In the genomic region with DNA sequence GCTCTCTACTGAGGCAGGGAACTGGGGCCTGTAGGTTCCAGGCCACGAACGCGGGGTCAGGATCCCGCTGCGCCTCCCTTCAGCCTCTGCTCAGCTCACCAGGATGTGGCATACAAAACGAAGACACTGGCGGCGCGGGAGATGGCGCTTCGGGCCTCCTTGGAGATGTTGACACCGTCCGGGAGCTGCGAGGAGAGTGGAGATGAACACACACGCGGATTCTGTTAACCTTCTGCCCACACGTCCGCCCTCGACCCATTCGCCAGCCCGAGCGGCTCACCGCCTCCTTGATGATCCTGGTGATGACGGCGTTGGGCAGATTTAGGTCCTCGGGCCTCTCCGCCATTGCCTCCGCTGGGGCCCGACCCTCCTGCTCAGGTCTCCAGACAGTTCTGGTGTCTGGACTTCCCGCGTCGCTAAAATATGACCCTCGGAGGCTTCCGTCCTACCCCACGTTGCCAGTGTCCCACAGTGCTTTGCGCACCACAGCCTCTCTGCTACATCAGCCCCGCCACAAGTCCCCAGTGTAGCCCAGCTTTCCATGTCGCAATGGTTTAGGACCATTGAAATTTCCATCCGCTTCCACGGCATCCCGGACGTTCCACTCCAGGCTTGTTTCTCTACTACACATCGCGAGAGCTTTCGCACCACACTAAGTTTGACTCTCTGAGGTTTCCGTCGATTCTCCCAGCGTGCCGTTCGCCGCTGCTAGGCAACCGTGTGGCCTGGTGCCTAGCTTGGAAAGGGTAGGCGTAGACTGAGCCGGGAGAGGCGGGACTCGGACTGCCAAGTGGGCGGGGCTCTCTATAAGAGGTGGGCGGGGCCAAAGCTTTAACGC, we compare ENCODE assay signal across 8 mouse cellular contexts. TPM values are rescaled to one million over a fixed set of nuclear protein-coding genes. Genes with fewer than 3 reads are reported as not detected.
DNase-seq lines count a peak whose midpoint lies in the region; ATAC-seq lines count a peak whose summit lies in the region.

Pole3 (minus strand) TSS at position 418 of the 838 bp plus-strand sequence.
4933430I17Rik (plus strand) TSS at position 719 of the 838 bp plus-strand sequence.

- H3K4me3 ChIP-seq in forebrain, embryonic 11.5 days (ENCODE audit: low read depth, low read length): peak within 1 kb of the TSS; percentile 84
- peak within 1 kb of the TSS; percentile 88 for H3K4me3 ChIP-seq in heart, embryonic 16.5 days (ENCODE audit: low read length)
- peak within 1 kb of the TSS; percentile 76 for H3K4me3 ChIP-seq in liver, embryonic 15.5 days (replicated peaks)
- peak within 1 kb of the TSS; percentile 68 for H3K4me3 ChIP-seq in neural tube, embryonic 12.5 days

- H3K27me3 ChIP-seq in forebrain, embryonic 11.5 days (ENCODE audit: control insufficient read depth, insufficient read depth, low read length): no peaks in the 10 kb centered on the region
- H3K27me3 ChIP-seq in heart, embryonic 16.5 days (ENCODE audit: control insufficient read depth, insufficient read depth, low read length): no peaks in the 10 kb centered on the region
- H3K27me3 ChIP-seq in liver, embryonic 15.5 days: no peaks in the 10 kb centered on the region
- no peaks in the 10 kb centered on the region for H3K27me3 ChIP-seq in neural tube, embryonic 12.5 days (replicated peaks)

- H3K27ac ChIP-seq in forebrain, embryonic 11.5 days (ENCODE audit: low read depth, low read length): peak within 1 kb of the TSS; percentile 91
- H3K27ac ChIP-seq in heart, embryonic 16.5 days (ENCODE audit: low read length): peak within 1 kb of the TSS; percentile 93
- H3K27ac ChIP-seq in liver, embryonic 15.5 days (replicated peaks): peak within 1 kb of the TSS; percentile 88
- H3K27ac ChIP-seq in neural tube, embryonic 12.5 days: peak within 1 kb of the TSS; percentile 70

- under 1% methylated on average over 59 of the region's 59 CpGs for WGBS in forebrain, embryonic 11.5 days
- under 1% methylated on average over 59 of the region's 59 CpGs for WGBS in heart, embryonic 16.5 days
- WGBS in liver, embryonic 15.5 days (ENCODE audit: insufficient replicate concordance): under 1% methylated on average over 59 of the region's 59 CpGs
- under 1% methylated on average over 59 of the region's 59 CpGs for WGBS in neural tube, embryonic 12.5 days

- DNase-seq in CD8-positive naive resting alpha-beta T cell, adult 2 months (ENCODE audit: low read depth in 2 of 2, low spot score in 2 of 2): peak; percentile 93 to 94
- peak; percentile 96 for DNase-seq in c-Kit-positive CD71-negative TER-119-negative erythroid progenitor cells, embryonic 14.5 days (ENCODE audit: low read depth)
- peak; percentile 98 for DNase-seq in forebrain, embryonic 11.5 days (ENCODE audit: low spot score)
- peak; percentile 96 to 98 for DNase-seq in kidney, postnatal 36 days
- peak; percentile 94 for DNase-seq in telencephalon, adult 2 months (ENCODE audit: low read depth, low spot score)

- H3K9ac ChIP-seq in forebrain, embryonic 11.5 days (ENCODE audit: low read length): peak within 1 kb of the TSS; percentile 85
- peak within 1 kb of the TSS; percentile 87 for H3K9ac ChIP-seq in heart, embryonic 16.5 days (ENCODE audit: low read length)
- H3K9ac ChIP-seq in liver, embryonic 15.5 days: peak within 1 kb of the TSS; percentile 87
- H3K9ac ChIP-seq in neural tube, embryonic 12.5 days: peak within 1 kb of the TSS; percentile 81

- H3K36me3 ChIP-seq in forebrain, embryonic 11.5 days (ENCODE audit: control insufficient read depth, insufficient read depth, low read length): no peaks in the 10 kb centered on the region
- H3K36me3 ChIP-seq in heart, embryonic 16.5 days (ENCODE audit: control insufficient read depth, insufficient read depth): peaks cover 7% of the 10 kb centered on the region
- H3K36me3 ChIP-seq in liver, embryonic 15.5 days (replicated peaks): peaks cover 26% of the 10 kb centered on the region
- 0 out of 2 replicates have a peak, but pooled peaks cover 7% of the 10 kb centered on the region for H3K36me3 ChIP-seq in neural tube, embryonic 12.5 days

- H3K4me2 ChIP-seq in forebrain, embryonic 11.5 days (ENCODE audit: low read depth, low read length, severe bottlenecking): peak within 1 kb of the TSS; percentile 86
- H3K4me2 ChIP-seq in heart, embryonic 16.5 days (ENCODE audit: low read depth, low read length): peak within 1 kb of the TSS; percentile 88
- peak within 1 kb of the TSS; percentile 88 for H3K4me2 ChIP-seq in liver, embryonic 15.5 days
- H3K4me2 ChIP-seq in neural tube, embryonic 12.5 days (replicated peaks): peak within 1 kb of the TSS; percentile 79

- peak; percentile 98 for ATAC-seq in forebrain, embryonic 11.5 days (replicated peaks; ENCODE audit: low FRiP score)
- peak; percentile 99 for ATAC-seq in heart, embryonic 16.5 days (replicated peaks; ENCODE audit: extremely low read depth, insufficient read depth, low FRiP score)
- peak; percentile 97 for ATAC-seq in liver, embryonic 15.5 days (ENCODE audit: insufficient read depth)
- peak; percentile 99 for ATAC-seq in neural tube, embryonic 12.5 days (ENCODE audit: low FRiP score, low read depth)

- no peaks in the 10 kb centered on the region for H3K9me3 ChIP-seq in forebrain, embryonic 11.5 days (ENCODE audit: control insufficient read depth, low read length)
- no peaks in the 10 kb centered on the region for H3K9me3 ChIP-seq in heart, embryonic 16.5 days (replicated peaks; ENCODE audit: control insufficient read depth, low read length)
- H3K9me3 ChIP-seq in liver, embryonic 15.5 days (replicated peaks): no peaks in the 10 kb centered on the region
- H3K9me3 ChIP-seq in neural tube, embryonic 12.5 days: no peaks in the 10 kb centered on the region

- peaks cover 5% of the 10 kb centered on the region; the same call in 1 of the 2 replicates for H3K4me1 ChIP-seq in forebrain, embryonic 11.5 days (replicated peaks; ENCODE audit: control insufficient read depth, insufficient read depth, low read length)
- H3K4me1 ChIP-seq in heart, embryonic 16.5 days (ENCODE audit: control insufficient read depth, insufficient read depth, low read length): peaks cover 9% of the 10 kb centered on the region
- peaks cover 45% of the 10 kb centered on the region for H3K4me1 ChIP-seq in liver, embryonic 15.5 days (replicated peaks)
- H3K4me1 ChIP-seq in neural tube, embryonic 12.5 days: peaks cover 12% of the 10 kb centered on the region

RNA-seq across cellular contexts. Expression of gene Pole3, which starts in this region (rescaled TPM):
- 132 and 135 TPM in 2 replicates for polyA plus RNA-seq in forebrain, embryonic 11.5 days (2014; fragmentation: Nextera tagmentation; extraction: Ambion mirVana)
- polyA plus RNA-seq in heart, embryonic 16.5 days (2015; fragmentation: Nextera tagmentation; extraction: Ambion mirVana): 47.8 and 51.4 TPM in 2 replicates
- 51.3 and 52.9 TPM in 2 replicates for polyA plus RNA-seq in liver, embryonic 15.5 days (2015; fragmentation: Nextera tagmentation; extraction: Ambion mirVana)
- 82.9 and 88.6 TPM in 2 replicates for polyA plus RNA-seq in neural tube, embryonic 12.5 days (2016; fragmentation: Nextera tagmentation; extraction: Ambion mirVana)

RNA-seq across cellular contexts. Expression of gene 4933430I17Rik, which starts in this region (rescaled TPM):
- polyA plus RNA-seq in forebrain, embryonic 11.5 days (2014; fragmentation: Nextera tagmentation; extraction: Ambion mirVana): 1.1 and 1.8 TPM in 2 replicates
- 0.32 and 0.41 TPM in 2 replicates for polyA plus RNA-seq in heart, embryonic 16.5 days (2015; fragmentation: Nextera tagmentation; extraction: Ambion mirVana)
- polyA plus RNA-seq in liver, embryonic 15.5 days (2015; fragmentation: Nextera tagmentation; extraction: Ambion mirVana): 0.06 and 0.15 TPM in 2 replicates
- polyA plus RNA-seq in neural tube, embryonic 12.5 days (2016; fragmentation: Nextera tagmentation; extraction: Ambion mirVana): 1.1 TPM in 2 replicates

Comparison
In these comparisons a context has a peak if more than half of its experiments do, and no peak if none do; other contexts are left out.
1. Peak in every context shown above with its lines: DNase-seq, ATAC-seq, H3K4me3 ChIP-seq and H3K27ac ChIP-seq.